Mouse (Mus musculus) erythroblast, embryonic 14.5 days (primary cell): ENCODE data around the gene Rpl22.

ENCODE experiments used
- GATA1 ChIP-seq: IDR thresholded peaks from 2 replicates; pipeline ENCODE4 v1.6.1; 2012; ENCODE audit warnings: low read length, inconsistent platforms, mixed read lengths
- TAL1 ChIP-seq: IDR thresholded peaks from 3 replicates; pipeline ENCODE4 v1.6.1; 2012; ENCODE audit warnings: low read length, inconsistent platforms, mixed read lengths

GRCm38 (mm10) chr4:152355672-152356071 is 30.1 kb downstream of the Rpl22 start:
- TF ChIP-seq GATA1, result no peak
- no peak for TF ChIP-seq TAL1
